Mouse (Mus musculus): ENCODE results near the gene Cachd1.

DNA sequence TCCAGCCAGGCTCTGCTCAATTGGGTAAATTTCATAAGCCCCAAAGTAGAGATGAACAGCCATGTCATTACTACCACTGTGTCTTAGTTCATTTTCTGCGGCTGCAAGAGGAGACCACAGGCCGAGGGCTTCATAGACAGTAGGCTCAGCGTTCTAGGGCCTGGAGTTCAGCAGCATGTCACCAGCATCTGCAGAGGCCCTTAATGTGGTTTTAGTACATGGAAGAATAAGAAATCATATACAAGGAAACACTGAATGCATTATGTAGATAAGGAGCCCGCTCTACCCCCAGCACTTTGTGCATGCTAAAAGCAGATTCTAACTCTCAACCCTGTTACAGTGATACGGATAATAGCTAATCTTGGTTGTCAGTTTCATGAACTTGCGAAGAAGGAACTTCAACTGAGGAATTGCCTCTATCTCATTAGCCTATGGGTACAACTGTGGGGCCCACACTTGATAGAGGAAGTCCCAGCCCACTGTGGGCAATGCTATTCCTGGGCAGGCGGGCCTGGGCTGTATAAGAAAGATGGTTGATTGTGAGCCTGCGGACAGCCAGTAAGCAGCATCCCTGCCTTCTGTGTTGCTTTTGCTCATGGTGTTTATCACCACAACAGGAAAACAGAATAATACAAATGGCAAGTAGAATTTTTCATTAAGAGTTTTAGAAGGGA is 110.4 kb downstream of the Cachd1 start:
- TF ChIP-seq POLR2A (IDR thresholded peaks at IDR 0.05; ENCODE audit: low read depth, low read length), result no peak
- no peak for TF ChIP-seq CTCF (IDR thresholded peaks at IDR 0.05; ENCODE audit: borderline replicate concordance, insufficient read depth, low read length)

All from embryonic fibroblast, embryonic 13.5 days (primary cell).